Mouse (Mus musculus): Measurements from ENCODE around the gene Cdk5rap2. TPM values are rescaled to one million over a fixed set of nuclear protein-coding genes. Genes with fewer than 3 reads are reported as not detected.
A peak's percentile ranks its signal among the peaks of the same experiment; 100 is the strongest.

Cdk5rap2 gene
- polyA plus RNA-seq, 1 experiment: 21.1 TPM

- no peaks in the 10 kb centered on the region; the same call in 1 of the 2 replicates for H3K4me1 ChIP-seq (ENCODE audit: control insufficient read depth, insufficient read depth, low read length)
- no peak overlapping the region for H3K4me3 ChIP-seq (ENCODE audit: insufficient read depth, low read length)
- H3K27ac ChIP-seq (ENCODE audit: insufficient read depth, low read depth, low read length): no peak overlapping the region
- TF ChIP-seq POLR2A (IDR thresholded peaks at IDR 0.05; ENCODE audit: borderline replicate concordance, low read depth, low read length) (no peak), CTCF (IDR thresholded peaks at IDR 0.05; ENCODE audit: low read depth, low read length) (no peak)
These were observed 88.7 kb downstream of the Cdk5rap2 start for GRCm38 (mm10) chr4:70321586-70321985.

GRCm38 (mm10) chr4:70312170-70312569 lies 98.1 kb downstream of the Cdk5rap2 start:
- H3K4me1 ChIP-seq (ENCODE audit: control insufficient read depth, insufficient read depth, low read length): no peaks in the 10 kb centered on the region
- no peak overlapping the region for H3K27ac ChIP-seq (ENCODE audit: insufficient read depth, low read depth, low read length)
- TF ChIP-seq CTCF (IDR thresholded peaks at IDR 0.05; ENCODE audit: low read depth, low read length): no peak
- TF ChIP-seq POLR2A (IDR thresholded peaks at IDR 0.05; ENCODE audit: borderline replicate concordance, low read depth, low read length): no peak
- no peak overlapping the region for H3K4me3 ChIP-seq (ENCODE audit: insufficient read depth, low read length)

- no peak for TF ChIP-seq CTCF (IDR thresholded peaks at IDR 0.05; ENCODE audit: low read depth, low read length)
- TF ChIP-seq POLR2A (IDR thresholded peaks at IDR 0.05; ENCODE audit: borderline replicate concordance, low read depth, low read length): no peak
- no peak overlapping the region for H3K27ac ChIP-seq (ENCODE audit: insufficient read depth, low read depth, low read length)
- peaks cover 3% of the 10 kb centered on the region; the same call in 1 of the 2 replicates for H3K4me1 ChIP-seq (ENCODE audit: control insufficient read depth, insufficient read depth, low read length)
These were observed 98.7 kb downstream of the Cdk5rap2 start for GRCm38 (mm10) chr4:70311530-70311929.

GRCm38 (mm10) chr4:70307230-70307629 lies 103.0 kb downstream of the Cdk5rap2 start:
- TF ChIP-seq CTCF (IDR thresholded peaks at IDR 0.05; ENCODE audit: low read depth, low read length) (peak; percentile 62), POLR2A (IDR thresholded peaks at IDR 0.05; ENCODE audit: borderline replicate concordance, low read depth, low read length) (no peak)

More at GRCm38 (mm10) chr4:70311530-70311929, 98.7 kb downstream of the Cdk5rap2 start:
- no peak overlapping the region for H3K4me3 ChIP-seq (ENCODE audit: insufficient read depth, low read length)

GRCm38 (mm10) chr4:70303870-70304269 lies 106.4 kb downstream of the Cdk5rap2 start:
- TF ChIP-seq POLR2A (IDR thresholded peaks at IDR 0.05; ENCODE audit: borderline replicate concordance, low read depth, low read length): no peak
- TF ChIP-seq CTCF (IDR thresholded peaks at IDR 0.05; ENCODE audit: low read depth, low read length): no peak
- Histone ChIP-seq H3K4me3 (ENCODE audit: insufficient read depth, low read length) (no peak overlapping the region), H3K27ac (ENCODE audit: insufficient read depth, low read depth, low read length) (no peak overlapping the region), H3K4me1 (ENCODE audit: control insufficient read depth, insufficient read depth, low read length) (peaks cover 3% of the 10 kb centered on the region; the same call in 1 of the 2 replicates)

More at GRCm38 (mm10) chr4:70307230-70307629, 103.0 kb downstream of the Cdk5rap2 start:
- H3K4me1 ChIP-seq (ENCODE audit: control insufficient read depth, insufficient read depth, low read length): peaks cover 3% of the 10 kb centered on the region; the same call in 1 of the 2 replicates
- no peak overlapping the region for H3K27ac ChIP-seq (ENCODE audit: insufficient read depth, low read depth, low read length)
- no peak overlapping the region for H3K4me3 ChIP-seq (ENCODE audit: insufficient read depth, low read length)

GRCm38 (mm10) chr4:70301187-70301586 lies 109.1 kb downstream of the Cdk5rap2 start:
- Histone ChIP-seq H3K4me3 (ENCODE audit: insufficient read depth, low read length) (no peak overlapping the region), H3K4me1 (ENCODE audit: control insufficient read depth, insufficient read depth, low read length) (no peaks in the 10 kb centered on the region), H3K27ac (ENCODE audit: insufficient read depth, low read depth, low read length) (no peak overlapping the region)
- TF ChIP-seq CTCF (IDR thresholded peaks at IDR 0.05; ENCODE audit: low read depth, low read length) (no peak), POLR2A (IDR thresholded peaks at IDR 0.05; ENCODE audit: borderline replicate concordance, low read depth, low read length) (no peak)

- Histone ChIP-seq H3K27ac (ENCODE audit: insufficient read depth, low read depth, low read length) (no peak overlapping the region), H3K4me3 (ENCODE audit: insufficient read depth, low read length) (no peak overlapping the region), H3K4me1 (ENCODE audit: control insufficient read depth, insufficient read depth, low read length) (no peaks in the 10 kb centered on the region)
- no peak for TF ChIP-seq POLR2A (IDR thresholded peaks at IDR 0.05; ENCODE audit: borderline replicate concordance, low read depth, low read length)
- no peak for TF ChIP-seq CTCF (IDR thresholded peaks at IDR 0.05; ENCODE audit: low read depth, low read length)
These were observed 120.9 kb downstream of the Cdk5rap2 start for GRCm38 (mm10) chr4:70289361-70289760.

GRCm38 (mm10) chr4:70283163-70283562 lies 127.1 kb downstream of the Cdk5rap2 start:
- H3K4me3 ChIP-seq (ENCODE audit: insufficient read depth, low read length): no peak overlapping the region
- no peaks in the 10 kb centered on the region for H3K4me1 ChIP-seq (ENCODE audit: control insufficient read depth, insufficient read depth, low read length)
- TF ChIP-seq POLR2A (IDR thresholded peaks at IDR 0.05; ENCODE audit: borderline replicate concordance, low read depth, low read length) (no peak), CTCF (IDR thresholded peaks at IDR 0.05; ENCODE audit: low read depth, low read length) (no peak)
- no peak overlapping the region for H3K27ac ChIP-seq (ENCODE audit: insufficient read depth, low read depth, low read length)

GRCm38 (mm10) chr4:70278882-70279281 lies 131.4 kb downstream of the Cdk5rap2 start:
- Histone ChIP-seq H3K4me3 (ENCODE audit: insufficient read depth, low read length) (no peak overlapping the region), H3K4me1 (ENCODE audit: control insufficient read depth, insufficient read depth, low read length) (no peaks in the 10 kb centered on the region), H3K27ac (ENCODE audit: insufficient read depth, low read depth, low read length) (no peak overlapping the region)
- TF ChIP-seq POLR2A (IDR thresholded peaks at IDR 0.05; ENCODE audit: borderline replicate concordance, low read depth, low read length) (no peak), CTCF (IDR thresholded peaks at IDR 0.05; ENCODE audit: low read depth, low read length) (no peak)

GRCm38 (mm10) chr4:70278057-70278456 lies 132.2 kb downstream of the Cdk5rap2 start:
- TF ChIP-seq POLR2A (IDR thresholded peaks at IDR 0.05; ENCODE audit: borderline replicate concordance, low read depth, low read length): no peak
- TF ChIP-seq CTCF (IDR thresholded peaks at IDR 0.05; ENCODE audit: low read depth, low read length): no peak
- Histone ChIP-seq H3K4me3 (ENCODE audit: insufficient read depth, low read length) (no peak overlapping the region), H3K27ac (ENCODE audit: insufficient read depth, low read depth, low read length) (no peak overlapping the region), H3K4me1 (ENCODE audit: control insufficient read depth, insufficient read depth, low read length) (no peaks in the 10 kb centered on the region)
